Mouse (Mus musculus): Measurements from ENCODE around the gene Med24.

The Med24 gene

GRCm38 (mm10) chr11:98765421-98766309, 36.4 kb upstream of the Med24 start:
- peak; percentile 31 for DNase-seq

- peak; percentile 52 for DNase-seq
Observed at GRCm38 (mm10) chr11:98764746-98765145, 35.5 kb upstream of the Med24 start.

- DNase-seq, result no peak
Observed at GRCm38 (mm10) chr11:98764091-98764490, 34.9 kb upstream of the Med24 start.

DNA sequence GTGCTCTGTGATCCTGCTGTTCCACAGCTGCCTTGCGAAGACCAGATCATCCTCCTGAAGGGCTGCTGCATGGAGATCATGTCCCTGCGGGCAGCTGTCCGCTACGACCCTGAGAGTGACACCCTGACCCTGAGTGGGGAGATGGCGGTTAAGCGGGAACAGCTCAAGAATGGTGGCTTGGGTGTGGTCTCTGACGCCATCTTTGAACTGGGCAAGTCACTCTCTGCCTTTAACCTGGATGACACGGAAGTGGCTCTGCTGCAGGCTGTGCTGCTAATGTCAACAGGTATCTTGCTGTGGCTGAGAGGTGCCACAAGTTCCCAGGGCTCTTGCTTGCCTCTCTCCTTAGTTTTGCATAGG, 34.2 kb upstream of the Med24 start:
- no peak for DNase-seq

DNA sequence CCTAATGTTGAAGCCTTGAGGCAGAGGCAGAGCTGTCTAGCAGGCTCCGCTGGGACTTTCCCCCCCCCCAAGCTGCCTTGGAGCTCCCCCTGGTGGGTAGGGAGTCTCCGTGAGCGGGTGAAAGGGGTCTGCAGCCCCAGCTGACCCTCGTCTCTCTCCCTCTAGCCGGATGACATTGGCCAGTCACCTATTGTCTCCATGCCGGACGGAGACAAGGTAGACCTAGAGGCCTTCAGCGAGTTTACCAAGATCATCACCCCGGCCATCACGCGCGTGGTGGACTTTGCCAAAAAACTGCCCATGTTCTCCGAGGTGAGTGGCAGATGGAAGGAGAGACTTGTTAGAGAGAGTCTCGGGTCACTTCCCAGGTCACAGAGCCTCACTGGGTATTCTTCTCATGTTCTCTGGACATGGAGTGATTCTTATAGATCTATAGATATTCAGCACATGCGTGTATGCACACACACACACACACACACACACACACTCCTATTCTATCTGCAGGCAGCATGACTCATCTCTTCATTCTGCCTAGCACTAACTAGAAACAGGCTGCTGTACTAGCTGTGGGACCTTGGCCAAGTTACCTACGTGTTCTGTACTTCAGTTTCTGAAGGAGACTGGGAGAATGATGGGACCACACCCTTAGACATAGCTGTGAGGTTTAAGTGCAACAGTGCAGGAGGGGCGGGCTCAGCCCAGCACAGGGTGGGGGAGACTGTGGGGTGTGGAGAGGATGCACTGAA, 33.7 kb upstream of the Med24 start:
- peak; percentile 65 for DNase-seq

DNA sequence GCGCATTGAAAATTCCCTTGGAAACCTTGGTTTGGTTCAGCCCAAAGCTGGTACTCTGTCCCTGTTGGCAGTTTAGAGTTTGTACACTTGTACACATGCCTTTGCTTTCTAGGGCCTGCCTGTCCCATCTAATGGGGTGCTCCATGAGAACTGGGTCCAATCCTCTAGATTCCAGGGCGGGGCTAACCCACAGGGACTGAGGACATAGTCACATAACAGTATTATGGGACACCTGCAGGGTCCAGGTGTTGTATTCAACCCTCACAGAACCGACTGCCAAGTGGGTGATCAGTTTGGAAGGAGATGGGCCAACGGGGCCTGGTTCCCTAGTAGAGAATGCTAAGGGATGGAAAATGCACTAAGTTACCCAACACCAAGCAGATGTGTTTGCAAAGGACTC, 32.7 kb upstream of the Med24 start:
- DNase-seq, result no peak

GRCm38 (mm10) chr11:98756711-98757110, 27.5 kb upstream of the Med24 start:
- no peak for DNase-seq

GRCm38 (mm10) chr11:98755726-98756380, 26.6 kb upstream of the Med24 start:
- no peak for DNase-seq

DNA sequence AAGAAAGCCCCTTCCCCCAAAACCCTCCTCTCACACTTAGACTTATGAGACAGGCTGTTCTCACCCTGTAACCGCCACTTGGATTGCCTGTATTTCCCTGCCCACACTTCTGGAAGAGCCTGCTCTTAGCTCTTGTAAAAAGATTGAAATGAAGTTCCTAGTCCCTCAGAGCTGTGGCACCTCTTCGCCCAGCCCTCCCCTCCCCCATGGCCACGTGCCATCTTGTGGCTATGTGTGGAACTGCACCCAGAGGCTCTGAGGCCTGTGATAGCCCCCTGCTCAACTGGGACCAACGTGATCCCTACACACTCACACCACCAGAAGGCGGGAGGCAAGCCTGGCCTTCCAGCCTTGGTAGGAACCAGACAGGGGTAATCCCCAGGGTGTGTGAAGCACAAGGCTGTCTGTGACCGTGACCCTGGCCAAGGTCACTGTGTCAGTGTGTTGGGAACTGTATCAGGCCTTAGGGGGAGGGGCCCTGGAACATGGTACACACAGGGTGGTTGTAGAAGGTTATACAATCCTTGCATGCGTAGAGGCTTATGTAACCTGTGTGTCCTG, 25.5 kb upstream of the Med24 start:
- peak; percentile 80 for DNase-seq

- peak; percentile 22 for DNase-seq
Observed at GRCm38 (mm10) chr11:98754151-98754620, 25.0 kb upstream of the Med24 start.

- DNase-seq, result no peak
Observed at GRCm38 (mm10) chr11:98753264-98753663, 24.0 kb upstream of the Med24 start.

GRCm38 (mm10) chr11:98752562-98753140, 23.4 kb upstream of the Med24 start:
- no peak for DNase-seq

DNA sequence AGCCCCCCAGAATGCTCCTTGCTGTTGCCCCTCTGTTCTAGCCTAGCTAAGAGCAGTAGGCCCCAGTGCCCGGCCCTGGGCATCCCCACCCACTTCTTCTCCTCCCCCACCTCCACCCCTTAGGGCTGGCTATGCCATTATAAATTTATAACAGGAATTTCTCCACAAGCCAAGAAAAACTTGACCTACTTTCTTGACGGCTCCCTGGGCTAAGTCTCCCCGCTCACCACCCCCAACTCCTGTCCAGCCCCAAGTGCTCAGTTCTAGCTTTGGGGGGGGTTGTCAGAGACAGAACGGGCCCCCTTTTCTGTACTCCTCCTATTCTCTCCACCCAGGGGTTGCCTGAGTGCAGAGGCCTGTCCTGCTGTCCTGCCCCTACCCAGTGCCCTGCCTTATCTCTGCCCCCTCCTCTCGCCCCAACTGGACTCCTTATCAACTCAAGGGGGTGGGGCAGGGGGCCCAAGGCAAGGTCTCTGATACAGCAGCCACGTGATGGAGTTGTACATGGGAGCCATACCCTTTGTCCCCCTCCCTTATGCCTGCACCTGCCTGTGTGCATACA, 22.1 kb upstream of the Med24 start:
- DNase-seq, result peak; percentile 61

DNA sequence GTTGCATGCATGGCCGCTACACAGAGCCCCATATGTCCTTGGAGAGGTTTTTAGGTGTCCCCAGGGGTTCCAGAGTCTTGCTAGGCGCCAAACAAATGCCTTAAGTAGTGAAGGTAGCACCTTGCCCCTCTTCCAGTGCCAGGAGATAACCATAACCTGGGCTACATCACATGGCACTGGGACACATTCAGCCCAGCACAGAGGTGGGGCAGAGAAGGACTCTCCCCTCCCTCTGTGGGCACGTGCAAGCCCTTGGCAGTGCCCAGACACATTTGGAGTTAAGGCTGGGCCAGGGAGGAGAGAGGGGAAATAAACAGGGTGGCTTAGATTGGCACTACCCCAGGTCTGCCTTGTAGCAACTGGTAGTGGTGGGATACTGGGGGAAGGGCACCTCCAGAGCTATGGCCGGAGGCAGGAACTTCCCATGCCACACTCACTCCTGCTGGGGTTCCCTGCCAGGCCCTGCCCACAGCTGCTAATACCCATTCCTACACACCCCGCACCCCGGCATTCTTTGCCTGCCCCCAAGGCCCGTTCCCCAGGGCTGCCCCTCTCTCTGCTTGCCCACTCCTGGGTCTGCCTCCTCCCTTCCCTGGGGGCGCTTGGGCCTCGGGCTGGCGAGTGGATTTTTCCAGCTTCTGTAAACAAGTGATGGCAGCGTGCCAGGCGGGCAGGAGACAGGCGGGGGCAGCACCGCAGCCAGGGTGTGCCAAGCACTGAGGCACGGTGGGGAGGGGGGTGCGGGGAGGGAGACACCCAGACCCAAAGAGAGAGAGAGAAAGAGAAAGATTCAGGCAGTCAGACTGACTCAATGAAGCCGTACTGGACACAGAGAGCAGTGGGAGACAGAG, 21.3 kb upstream of the Med24 start:
- DNase-seq, result peak; percentile 90

DNA sequence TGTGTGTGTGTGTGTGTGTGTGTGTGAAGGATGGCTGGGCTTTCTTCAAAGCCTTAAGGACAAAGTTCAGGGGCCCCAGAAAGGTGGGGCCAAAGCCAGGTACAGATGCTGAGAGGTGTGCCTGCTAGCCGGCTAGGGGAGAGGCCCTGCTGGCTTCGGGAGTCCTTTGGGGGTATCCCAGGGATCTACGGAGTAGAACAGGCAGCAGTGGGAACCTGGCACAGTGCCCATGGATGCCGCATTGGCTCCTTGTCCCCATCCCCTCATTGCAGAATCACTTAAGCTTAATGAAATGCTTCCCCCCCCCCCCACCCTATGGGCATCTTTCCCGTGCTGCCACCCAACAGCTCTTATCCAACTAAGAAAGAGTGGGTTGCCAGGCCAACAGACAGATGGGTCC, 20.5 kb upstream of the Med24 start:
- DNase-seq, result no peak

- no peak for DNase-seq
Observed at GRCm38 (mm10) chr11:98748506-98749416, 19.5 kb upstream of the Med24 start.

- DNase-seq, result no peak
Observed at GRCm38 (mm10) chr11:98747804-98748505, 18.7 kb upstream of the Med24 start.

DNA sequence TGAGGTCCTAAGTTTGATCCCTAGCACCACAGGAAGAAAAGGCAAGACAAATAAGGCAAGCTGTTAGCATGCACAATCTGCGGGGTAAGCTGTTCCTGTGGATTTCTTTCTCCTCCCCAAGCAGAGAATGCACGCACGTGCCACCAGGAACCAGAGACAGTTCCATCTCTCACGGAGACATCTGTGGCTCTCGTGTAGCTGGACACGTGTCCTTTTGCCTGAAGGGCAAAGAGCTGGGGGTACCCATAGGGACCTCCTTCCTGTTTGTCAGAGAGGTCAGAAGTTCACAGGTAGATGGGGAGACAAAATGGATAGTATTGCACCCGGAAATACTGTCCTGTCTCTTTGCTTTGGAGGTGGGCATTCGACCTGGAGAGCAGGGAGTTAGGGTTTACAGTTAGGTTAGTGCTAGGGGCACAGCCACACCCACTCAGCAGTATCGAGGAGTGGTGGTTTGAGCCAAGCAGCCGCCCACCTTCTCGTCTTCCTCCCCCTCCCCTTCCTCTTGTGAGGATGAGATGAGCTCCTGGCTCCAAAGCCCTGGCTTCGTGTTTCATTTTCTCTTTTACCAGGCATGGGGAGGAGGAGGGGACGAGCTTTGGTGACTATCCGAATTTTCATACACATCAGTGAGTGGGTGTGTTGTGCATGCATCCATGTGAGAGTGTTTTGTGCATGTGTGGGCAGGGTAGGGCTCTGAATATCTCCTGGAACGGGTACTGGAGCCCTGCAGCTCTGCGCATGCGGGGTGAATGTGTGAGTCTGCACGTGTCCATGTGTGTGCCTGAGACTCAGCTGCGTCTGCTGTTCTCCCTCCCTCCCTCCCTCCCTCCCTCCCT, 17.8 kb upstream of the Med24 start:
- peak; percentile 90 for DNase-seq

Data from kidney, adult 11 months (tissue).